Mouse (Mus musculus): ENCODE measurements around the gene Ggt6. TPM values are rescaled to one million over a fixed set of nuclear protein-coding genes. Genes with fewer than 3 reads are reported as not detected.

Gene Ggt6
- total RNA-seq, 2 experiments from 2014 or later: 0.28 TPM; not detected in 1

DNA sequence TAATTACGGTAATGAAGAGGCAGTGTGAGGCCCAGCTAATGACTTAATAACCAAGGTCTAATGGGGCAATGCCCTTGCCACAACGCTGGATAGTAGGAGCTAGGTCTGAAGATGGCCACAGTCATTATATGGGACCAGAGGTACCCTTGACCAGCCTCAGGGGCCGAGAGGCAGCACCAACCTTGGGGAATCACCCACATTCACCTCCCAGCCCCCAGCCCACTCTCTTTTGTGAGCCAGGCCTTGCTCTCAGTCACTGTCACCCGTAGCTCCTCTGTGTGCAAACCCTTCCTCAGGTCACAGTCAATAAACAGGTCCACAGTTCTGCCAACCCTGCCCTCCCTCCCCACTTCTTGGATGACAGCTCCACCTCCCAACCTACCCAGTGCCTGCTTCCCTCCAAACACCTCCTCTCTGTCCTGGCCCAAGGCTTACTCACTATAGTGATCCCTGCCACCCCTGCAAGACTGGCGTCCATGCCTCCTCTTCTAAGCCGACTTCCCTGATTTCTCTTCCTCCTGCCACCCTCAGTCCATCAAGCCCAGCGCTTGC, 40.8 kb downstream of the Ggt6 start:
- DNase-seq: no peak

DNA sequence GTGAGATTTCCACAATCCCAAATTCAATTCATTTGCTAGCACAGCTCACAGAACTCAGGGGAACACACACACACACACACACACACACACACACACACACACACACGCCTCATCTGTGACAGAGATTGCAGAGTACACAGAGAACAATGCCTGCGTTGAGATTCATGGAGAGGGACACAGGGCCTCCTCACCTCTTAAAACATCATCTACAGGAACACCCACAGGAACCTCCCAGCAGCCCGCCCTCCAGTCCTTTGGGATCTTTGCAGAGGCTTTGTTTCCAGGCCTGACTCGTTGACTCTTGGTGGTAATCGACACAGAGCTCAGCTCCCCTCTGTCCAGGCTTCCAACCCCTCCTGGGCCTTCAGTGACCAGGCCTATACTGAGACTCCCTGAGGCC, 41.9 kb downstream of the Ggt6 start:
- DNase-seq: no peak

DNA sequence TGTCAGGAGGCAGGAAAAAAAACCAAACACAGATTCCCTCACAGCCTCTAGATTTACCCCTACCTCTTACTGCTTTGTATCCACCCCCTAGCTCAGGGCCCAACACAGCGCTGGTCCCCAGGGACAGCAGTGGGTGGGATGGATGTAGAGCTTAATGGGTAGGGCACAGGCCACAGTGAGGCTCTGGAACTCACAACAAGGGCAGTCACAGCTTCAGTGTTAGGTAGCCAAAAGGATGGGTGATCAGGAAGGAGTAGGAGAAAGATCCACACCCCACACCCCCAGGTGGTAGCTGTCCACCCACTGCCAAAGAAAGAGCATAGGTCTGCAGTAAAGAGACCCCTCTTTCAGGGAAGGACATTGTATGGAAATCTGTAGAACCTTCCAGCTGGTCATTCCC, 42.3 kb downstream of the Ggt6 start:
- no peak for DNase-seq

DNA sequence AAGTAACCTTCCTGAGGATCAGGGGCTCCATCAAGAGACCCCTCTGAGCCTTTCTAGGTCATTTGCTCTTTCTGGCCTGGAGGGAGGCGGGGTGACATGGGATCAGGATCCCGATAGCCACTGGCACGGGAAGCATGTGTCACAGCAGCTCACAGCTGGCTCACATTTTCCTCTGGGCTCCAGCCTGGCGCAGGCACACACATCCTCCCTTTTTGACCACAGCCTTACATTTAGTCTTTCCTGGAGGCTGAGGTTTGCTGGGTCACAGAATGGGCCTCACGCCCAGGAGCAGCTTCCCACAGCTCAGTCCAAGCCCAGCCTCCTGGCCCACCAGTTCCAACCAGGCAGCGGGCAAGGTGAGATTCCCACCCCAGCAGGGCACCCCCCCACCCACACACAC, 42.9 kb downstream of the Ggt6 start:
- DNase-seq: no peak

DNA sequence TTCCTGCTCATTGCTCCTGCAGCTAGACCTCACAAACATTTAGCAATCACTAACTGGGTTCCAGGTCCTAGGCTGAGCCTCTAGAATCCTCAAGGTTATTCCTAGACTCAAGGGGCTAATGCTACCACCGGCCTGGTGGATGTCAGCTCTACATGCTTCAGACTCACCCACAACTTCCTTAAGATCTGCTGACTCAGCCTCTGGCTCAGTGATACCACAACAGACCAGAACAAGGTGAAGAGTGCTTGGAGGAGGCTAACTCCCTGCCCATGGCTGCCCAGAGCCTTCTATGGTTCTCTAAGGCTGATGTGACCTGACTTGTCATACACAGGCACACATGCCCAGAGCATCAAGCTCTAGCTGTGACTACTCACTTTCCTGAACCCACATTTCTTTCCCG, 44.2 kb downstream of the Ggt6 start:
- DNase-seq: no peak

DNA sequence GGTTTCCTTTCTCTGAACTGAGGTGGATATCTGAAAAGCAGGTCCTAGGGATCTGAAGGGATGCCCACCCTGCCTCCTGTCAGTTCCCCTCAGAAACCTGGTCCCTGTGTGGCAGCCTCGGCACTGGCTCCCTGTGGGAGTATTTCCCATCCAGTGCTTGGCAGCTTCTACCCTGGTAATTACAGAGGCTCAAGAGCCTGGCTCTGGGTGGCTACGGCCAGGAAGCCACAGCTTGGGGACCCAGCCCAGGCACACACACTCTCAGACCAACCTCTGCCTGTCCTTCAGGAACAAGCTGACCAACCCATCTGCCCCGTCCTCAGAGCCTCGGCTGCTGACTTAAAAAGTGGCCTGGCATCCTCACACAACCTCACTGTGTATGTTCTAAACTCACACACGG, 46.0 kb downstream of the Ggt6 start:
- DNase-seq: no peak

DNA sequence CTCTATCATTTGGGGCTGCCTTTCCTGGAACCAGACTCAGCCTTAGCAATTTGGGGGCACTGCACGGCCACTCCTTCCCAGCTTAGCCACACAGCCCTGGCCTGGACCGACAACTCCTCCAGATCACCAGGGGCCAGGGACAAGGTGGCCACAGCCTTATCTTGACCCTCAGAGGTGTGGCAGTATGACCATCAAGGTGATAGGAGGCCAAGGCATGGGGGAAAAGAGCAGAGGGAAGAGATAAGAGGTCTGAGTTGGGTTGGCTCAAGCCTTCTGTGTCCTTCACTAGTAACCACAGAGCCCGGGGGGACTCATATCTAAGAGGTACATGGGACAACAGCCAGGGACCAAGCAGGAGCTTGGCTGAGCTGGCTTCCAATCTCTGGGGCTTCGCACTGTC, 46.6 kb downstream of the Ggt6 start:
- no peak for DNase-seq

DNA sequence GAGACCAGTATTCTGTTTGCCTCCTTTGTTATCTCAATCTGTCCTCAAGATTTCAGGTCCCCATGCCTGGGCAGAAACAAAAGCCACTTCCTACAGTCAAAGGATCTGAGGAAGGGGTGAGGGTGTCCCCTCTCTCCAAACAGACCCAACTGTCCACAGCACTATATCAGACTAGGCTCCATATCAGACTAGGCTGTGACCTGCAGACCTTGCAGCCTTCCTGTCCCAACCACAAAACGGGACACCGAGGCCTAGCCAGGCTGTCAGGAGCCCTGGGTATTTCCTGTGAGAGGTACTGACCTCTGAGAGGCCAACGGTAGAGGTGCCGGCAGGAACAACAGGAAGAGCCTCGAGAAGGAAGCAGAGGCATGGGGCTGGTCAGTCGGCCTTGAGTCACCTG, 49.2 kb downstream of the Ggt6 start:
- DNase-seq: no peak

DNA sequence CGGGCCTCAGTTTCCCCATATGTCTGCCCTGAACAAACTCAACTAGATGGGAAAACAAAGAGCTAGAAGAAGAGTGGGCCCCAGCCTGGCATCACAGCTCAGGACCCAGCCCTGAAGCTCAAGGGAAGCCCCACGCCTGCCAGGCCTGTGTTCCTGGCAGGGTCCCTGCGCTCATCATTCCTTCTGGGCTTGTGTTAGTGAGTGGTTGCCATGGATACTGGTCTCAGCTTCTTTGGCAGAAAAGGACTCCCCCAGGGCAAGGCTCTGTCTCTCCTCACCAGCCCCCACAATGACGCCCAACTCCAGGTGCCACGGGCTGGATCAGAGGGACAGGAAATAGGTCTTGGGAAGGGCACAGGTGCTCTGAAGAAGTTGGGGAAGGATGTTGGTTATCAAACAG, 49.8 kb downstream of the Ggt6 start:
- no peak for DNase-seq

DNA sequence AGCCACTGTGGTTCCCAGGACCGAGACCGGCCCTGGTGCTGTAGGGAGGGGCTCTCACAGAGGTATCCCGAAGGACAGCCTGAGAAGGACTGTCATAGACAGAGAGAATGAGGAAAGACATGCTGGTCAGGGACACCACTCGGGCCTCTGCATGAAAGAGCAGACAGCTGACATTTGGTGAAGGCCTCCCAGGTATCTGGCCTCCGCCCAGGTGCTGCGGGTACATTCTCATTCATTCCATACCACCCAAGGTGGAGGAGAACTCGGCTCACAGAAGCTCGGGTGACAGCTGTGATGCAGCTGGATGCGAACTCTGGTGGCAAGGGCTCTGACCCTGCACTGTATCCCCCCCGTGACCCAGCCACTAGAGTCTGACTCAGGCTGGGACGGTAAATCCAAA, 50.6 kb downstream of the Ggt6 start:
- DNase-seq: no peak

DNA sequence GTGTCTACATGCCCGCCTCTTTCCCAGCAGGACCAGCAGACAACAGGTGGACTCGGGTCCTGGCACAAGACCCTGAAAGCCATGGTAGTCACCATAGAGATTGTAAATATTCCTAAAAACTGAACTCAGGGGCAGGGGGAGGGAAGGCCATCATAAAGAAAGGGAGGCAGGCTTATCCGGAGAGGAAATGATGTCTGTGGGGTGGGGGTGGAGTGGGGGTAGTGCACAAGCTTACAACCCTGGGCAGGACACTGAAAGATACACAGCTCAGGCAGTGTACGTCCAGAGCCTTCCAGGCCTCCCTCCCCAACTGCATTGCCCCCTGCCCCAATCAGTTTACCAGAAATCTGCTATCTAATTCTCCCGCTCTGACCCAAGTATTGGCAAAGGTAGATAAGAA, 51.8 kb downstream of the Ggt6 start:
- DNase-seq: no peak

DNA sequence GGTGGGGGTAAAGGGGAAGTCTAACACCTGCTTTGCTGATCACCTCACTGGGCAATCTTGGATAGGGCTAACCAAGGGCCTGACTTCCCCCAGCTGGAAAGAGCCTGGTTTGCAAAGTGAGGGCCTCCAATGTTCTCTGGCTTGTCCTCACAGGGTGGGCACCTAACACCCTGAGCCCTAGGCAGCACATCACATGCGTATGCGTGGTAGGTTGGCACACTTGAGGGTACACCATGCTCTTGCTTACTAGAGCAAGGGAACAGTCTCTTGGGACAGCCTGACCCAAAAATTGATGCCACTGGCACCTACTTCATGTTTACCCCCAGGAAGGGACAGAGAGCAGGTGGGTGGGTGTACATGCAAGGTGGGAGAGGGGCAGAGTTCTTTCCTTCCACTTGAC, 52.4 kb downstream of the Ggt6 start:
- DNase-seq: no peak

Small RNAs within 50 kb of the gene (microRNA-seq; reads per million reads assigned to microRNA genes)
- gene Mir6338: 0 reads per million in 2 experiments

Other genes starting within 250 kb of the Ggt6 start
- under 1 TPM; 0.31 to 0.45 TPM for gene Gm43951, start 228.7 kb upstream of the Ggt6 start, total RNA-seq (2021)
- gene 4933427D14Rik, start 228.1 kb upstream of the Ggt6 start, total RNA-seq (2021): 1 to 10 TPM; 2.0 to 5.6 TPM
- gene Txndc17, start 228.0 kb upstream of the Ggt6 start, total RNA-seq (2021): 10 to 100 TPM; 37.9 to 40.3 TPM
- 1 to 10 TPM; 8.2 to 9.2 TPM for gene Med31, start 219.9 kb upstream of the Ggt6 start, total RNA-seq (2021)
- gene Slc13a5, start 168.3 kb upstream of the Ggt6 start, total RNA-seq (2021): 10 to 100 TPM in 1 of 2 experiments, under 1 TPM in 1; 0.33 to 10.5 TPM
- gene Xaf1, start 133.9 kb upstream of the Ggt6 start, total RNA-seq (2021): 1 to 10 TPM; 9.3 to 9.8 TPM
- gene Fbxo39, start 121.1 kb upstream of the Ggt6 start, total RNA-seq (2021): not detected
- gene Tekt1, start 73.1 kb upstream of the Ggt6 start, total RNA-seq (2021): 1 to 10 TPM; 1.2 to 1.4 TPM
- 100 to 1,000 TPM; 145 to 153 TPM for gene Smtnl2, start 23.8 kb upstream of the Ggt6 start, total RNA-seq (2021)
- gene Mybbp1a, start 5.8 kb downstream of the Ggt6 start, total RNA-seq (2021): 10 to 100 TPM; 74.5 to 75.9 TPM
- gene Spns2, start 54.4 kb downstream of the Ggt6 start, total RNA-seq (2021): 10 to 100 TPM; 15.8 to 20.0 TPM
- gene Spns3, start 115.0 kb downstream of the Ggt6 start, total RNA-seq (2021): under 1 TPM; 0.21 to 0.63 TPM
- 10 to 100 TPM; 47.7 to 48.6 TPM for gene Ube2g1, start 171.8 kb downstream of the Ggt6 start, total RNA-seq (2021)